Mouse (Mus musculus) stomach, embryonic 16.5 days (tissue): ENCODE results near the gene Gm44502. TPM values are rescaled to one million over a fixed set of nuclear protein-coding genes. Genes with fewer than 3 reads are reported as not detected.
"Not testable (repeated sequence)": the region's sequence is repeated elsewhere in the genome, so short reads cannot be mapped to it uniquely, and the experiment has no call there.

ENCODE experiments used
- ATAC-seq: fragments of 200-750 bp; cut with Nextera tagmentation; 2 replicates; pipeline ENCODE4 v1.8.0; 2017; ENCODE audit warnings: moderate number of reproducible peaks, moderate TSS enrichment; ENCODE audit not compliant: insufficient read depth, low FRiP score
- H3K27ac ChIP-seq: fragments of 300-500 bp; sonication (generic); 2 replicates; pipeline ENCODE4 v1.5.1; 2014; ENCODE audit warnings: low read length
- H3K27me3 ChIP-seq: fragments of 300-500 bp; sonication (generic); 2 replicates; pipeline ENCODE4 v1.6.1; 2014; ENCODE audit warnings: low read length, control low read depth, mixed read lengths; ENCODE audit not compliant: control insufficient read depth, insufficient read depth
- H3K36me3 ChIP-seq: fragments of 300-500 bp; sonication (generic); 2 replicates; pipeline ENCODE4 v1.6.1; 2014; ENCODE audit warnings: low read length; ENCODE audit not compliant: control insufficient read depth, insufficient read depth
- H3K4me1 ChIP-seq: fragments of 300-500 bp; sonication (generic); 2 replicates; pipeline ENCODE4 v1.6.1; 2014; ENCODE audit warnings: low read length, control low read depth, mixed read lengths; ENCODE audit not compliant: control insufficient read depth, insufficient read depth
- H3K4me2 ChIP-seq: fragments of 300-500 bp; sonication (generic); 2 replicates; pipeline ENCODE4 v1.6.1; 2014; ENCODE audit warnings: low read depth, low read length, mixed read lengths
- H3K4me3 ChIP-seq: fragments of 300-500 bp; sonication (generic); replicated peaks from 2 replicates; pipeline ENCODE4 v1.5.1; 2014; ENCODE audit warnings: mild to moderate bottlenecking, low read length
- H3K9ac ChIP-seq: fragments of 300-500 bp; sonication (generic); 2 replicates; pipeline ENCODE4 v1.6.1; 2014; ENCODE audit warnings: low read length
- H3K9me3 ChIP-seq: fragments of 300-500 bp; sonication (generic); replicated peaks from 2 replicates; pipeline ENCODE4 v1.6.1; 2016; ENCODE audit warnings: low read length, control low read depth; ENCODE audit not compliant: control insufficient read depth
- WGBS: fragments of 180-500 bp; shearing (Covaris S2); extraction: QIAGEN DNeasy Blood & Tissue Kit; methylation state at CpG from one replicate; pipeline ENCODE4 v1.1.7; 2014; 5-methylcytosine and 5-hydroxymethylcytosine counted together
- polyA plus RNA-seq: library from polyadenylated mRNA; unstranded; fragments of >200 nt; fragmentation: Nextera tagmentation; extraction: Ambion mirVana; gene quantifications from 2 replicates; pipeline ENCODE4 v1.2.1, GENCODE M21; 2015

Gene Gm44502
- polyA plus RNA-seq, 1 experiment from 2014 or later, result not detected

DNA sequence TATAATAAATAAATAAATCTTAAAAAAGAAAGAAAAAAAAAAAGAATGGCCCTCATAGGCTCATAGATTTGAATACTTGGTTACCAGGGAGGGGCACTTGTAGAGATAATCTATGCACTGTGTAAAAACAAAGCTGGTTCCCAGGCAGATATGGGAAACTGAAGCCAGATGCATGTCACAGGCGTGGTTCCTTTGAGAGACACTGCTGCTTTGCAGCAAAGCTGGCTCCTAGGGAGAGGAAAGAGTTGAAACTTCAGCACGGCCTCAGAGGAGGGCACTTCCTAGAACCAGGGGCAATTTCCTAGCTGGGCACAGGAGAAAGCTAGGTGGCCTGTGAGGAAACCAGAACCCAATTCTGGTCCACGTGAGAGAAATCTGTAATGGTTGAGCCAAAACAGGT lies 4.6 kb upstream of the Gm44502 start:
- ATAC-seq, result no peak
- Histone ChIP-seq H3K4me2 (no peak overlapping the region), H3K4me3 (no peak overlapping the region), H3K9me3 (no peaks in the 10 kb centered on the region), H3K27ac (no peak overlapping the region), H3K36me3 (no peaks in the 10 kb centered on the region), H3K9ac (no peak overlapping the region), H3K4me1 (no peaks in the 10 kb centered on the region), H3K27me3 (no peaks in the 10 kb centered on the region)
- 64% methylated on average over 3 of the region's 3 CpGs for WGBS

DNA sequence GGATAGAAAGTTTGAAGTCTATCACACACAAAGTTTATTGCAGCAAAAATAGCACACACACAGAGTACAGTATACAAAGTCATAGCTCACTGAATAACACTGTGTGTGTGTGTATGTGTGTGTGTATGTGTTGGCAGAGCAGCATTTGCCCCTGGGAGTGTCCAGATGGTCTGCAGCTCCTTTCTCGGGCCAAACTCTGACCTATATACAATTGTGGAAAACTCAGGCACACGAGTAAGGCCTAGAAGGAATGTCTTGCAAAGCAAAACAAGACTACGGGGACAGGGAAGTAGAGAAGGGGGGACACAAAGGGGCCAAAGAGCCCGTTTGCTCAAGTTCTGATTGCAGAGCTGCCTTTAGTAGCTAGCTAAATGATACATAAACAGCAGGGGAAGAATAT lies 3.5 kb upstream of the Gm44502 start:
- WGBS, result 74% methylated on average over 4 of the region's 4 CpGs

DNA sequence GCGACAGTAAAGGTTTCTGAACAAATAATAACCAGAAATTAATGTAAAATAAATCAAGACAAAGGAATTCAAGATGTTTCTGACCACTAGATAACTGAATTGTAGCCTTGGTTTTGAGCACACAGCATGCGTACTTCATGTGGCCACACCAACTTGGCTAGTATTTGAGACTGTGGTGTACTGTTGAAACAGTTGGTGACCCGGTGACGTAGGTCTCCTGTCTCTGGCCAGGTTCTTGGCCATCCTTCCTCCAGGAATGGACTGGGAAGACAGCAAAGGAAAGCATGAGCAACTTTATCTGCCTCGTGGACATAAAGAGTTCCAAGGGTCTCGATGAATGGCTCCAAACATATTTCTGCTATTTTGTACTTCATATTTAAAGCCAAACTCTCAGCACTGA lies 2.3 kb upstream of the Gm44502 start:
- H3K4me2 ChIP-seq, result no peak overlapping the region
- 92% methylated on average over 6 of the region's 6 CpGs for WGBS
- H3K4me1 ChIP-seq, result peaks cover 7% of the 10 kb centered on the region; the same call in 1 of the 2 replicates
- H3K27me3 ChIP-seq, result no peaks in the 10 kb centered on the region
- no peaks in the 10 kb centered on the region for H3K9me3 ChIP-seq
- no peak overlapping the region for H3K27ac ChIP-seq
- no peak overlapping the region for H3K9ac ChIP-seq
- no peaks in the 10 kb centered on the region for H3K36me3 ChIP-seq
- no peak for ATAC-seq
- H3K4me3 ChIP-seq, result no peak overlapping the region

More for the DNA sequence above, 3.5 kb upstream of the Gm44502 start:
- peaks cover 7% of the 10 kb centered on the region; the same call in 1 of the 2 replicates for H3K4me1 ChIP-seq
- no peak overlapping the region for H3K27ac ChIP-seq
- H3K36me3 ChIP-seq, result no peaks in the 10 kb centered on the region
- no peaks in the 10 kb centered on the region for H3K9me3 ChIP-seq
- H3K4me3 ChIP-seq, result no peak overlapping the region
- no peak overlapping the region for H3K9ac ChIP-seq
- no peak for ATAC-seq
- H3K27me3 ChIP-seq, result no peaks in the 10 kb centered on the region
- H3K4me2 ChIP-seq, result no peak overlapping the region

DNA sequence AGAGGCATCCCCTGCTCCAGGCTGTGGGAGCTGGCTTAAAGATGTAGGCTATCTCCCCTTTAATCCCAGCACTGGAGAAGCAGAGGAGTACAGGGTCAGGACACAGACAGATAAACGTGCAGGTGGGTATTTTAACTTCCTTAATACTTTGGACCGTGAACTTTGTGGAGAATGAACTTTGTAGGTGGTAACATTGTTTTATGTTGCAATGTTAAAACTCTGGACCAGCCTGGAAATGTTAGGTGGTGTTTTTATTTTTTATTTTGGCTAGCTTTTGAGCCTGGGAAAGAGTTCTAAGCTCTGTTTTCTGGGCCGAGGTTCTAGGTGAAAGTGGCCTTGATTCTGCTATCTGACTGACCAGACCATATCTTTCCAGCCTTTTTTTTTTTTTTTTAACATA lies 1.8 kb upstream of the Gm44502 start:
- H3K36me3 ChIP-seq, result 0 out of 2 replicates have a peak, but pooled peaks cover 1% of the 10 kb centered on the region
- no peak overlapping the region for H3K9ac ChIP-seq
- H3K4me1 ChIP-seq, result peaks cover 7% of the 10 kb centered on the region; the same call in 1 of the 2 replicates
- H3K4me3 ChIP-seq, result no peak overlapping the region
- H3K27ac ChIP-seq, result no peak overlapping the region
- no peak overlapping the region for H3K4me2 ChIP-seq
- no peaks in the 10 kb centered on the region for H3K9me3 ChIP-seq
- WGBS, result 87% methylated on average over 3 of the region's 3 CpGs
- no peaks in the 10 kb centered on the region for H3K27me3 ChIP-seq
- ATAC-seq, result no peak

DNA sequence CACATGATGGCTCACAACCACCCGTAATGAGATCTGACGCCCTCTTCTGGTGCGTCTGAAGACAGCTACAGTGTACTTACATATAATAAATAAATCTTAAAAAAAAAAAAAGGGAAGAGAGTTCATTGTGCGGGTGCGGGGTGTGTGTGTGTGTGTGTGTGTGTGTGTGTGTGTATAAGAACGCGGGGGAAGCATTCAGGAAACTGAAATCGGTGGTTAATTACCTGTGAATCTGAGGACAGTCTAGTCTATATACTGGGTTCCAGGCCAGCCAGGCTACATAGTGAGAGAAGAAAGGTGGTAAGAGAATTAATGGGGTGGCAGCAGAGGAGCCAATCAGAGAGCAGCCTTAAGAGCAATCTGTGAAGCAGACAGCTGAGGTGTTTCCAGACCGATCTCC lies 1.3 kb upstream of the Gm44502 start:
- not testable (repeated sequence) for H3K9ac ChIP-seq, H3K36me3 ChIP-seq, H3K27ac ChIP-seq, H3K27me3 ChIP-seq, H3K4me2 ChIP-seq, H3K4me1 ChIP-seq, H3K9me3 ChIP-seq, H3K4me3 ChIP-seq, ATAC-seq
- 86% methylated on average over 7 of the region's 9 CpGs for WGBS

DNA sequence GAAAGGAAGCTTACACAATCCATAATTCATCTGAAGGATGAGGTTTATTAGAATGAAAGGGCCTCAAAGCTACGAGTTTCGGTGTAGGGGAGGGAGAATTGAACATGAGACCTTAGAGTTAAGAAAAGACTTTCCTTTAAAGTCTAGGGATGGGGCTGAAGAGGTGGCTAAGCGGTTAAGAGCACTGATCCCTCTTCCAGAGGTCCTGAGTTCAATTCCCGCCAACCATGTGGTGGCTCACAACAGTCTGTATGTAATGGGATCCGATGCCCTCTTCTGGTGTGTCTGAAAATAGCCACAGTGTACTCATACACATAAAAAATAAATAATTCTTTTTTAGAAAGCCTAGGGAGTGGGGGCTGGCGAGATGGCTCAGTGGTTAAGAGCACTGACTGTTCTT lies 845 bp upstream of the Gm44502 start:
- Histone ChIP-seq H3K4me3 (peak overlapping the region; percentile 92), H3K27ac (peak overlapping the region; percentile 97), H3K4me1 (peaks cover 7% of the 10 kb centered on the region; the same call in 1 of the 2 replicates), H3K9me3 (no peaks in the 10 kb centered on the region), H3K4me2 (peak overlapping the region; percentile 70), H3K36me3 (0 out of 2 replicates have a peak, but pooled peaks cover 5% of the 10 kb centered on the region), H3K27me3 (no peaks in the 10 kb centered on the region), H3K9ac (peak overlapping the region; percentile 82)
- 45% methylated on average over 6 of the region's 6 CpGs for WGBS
- no peak for ATAC-seq

DNA sequence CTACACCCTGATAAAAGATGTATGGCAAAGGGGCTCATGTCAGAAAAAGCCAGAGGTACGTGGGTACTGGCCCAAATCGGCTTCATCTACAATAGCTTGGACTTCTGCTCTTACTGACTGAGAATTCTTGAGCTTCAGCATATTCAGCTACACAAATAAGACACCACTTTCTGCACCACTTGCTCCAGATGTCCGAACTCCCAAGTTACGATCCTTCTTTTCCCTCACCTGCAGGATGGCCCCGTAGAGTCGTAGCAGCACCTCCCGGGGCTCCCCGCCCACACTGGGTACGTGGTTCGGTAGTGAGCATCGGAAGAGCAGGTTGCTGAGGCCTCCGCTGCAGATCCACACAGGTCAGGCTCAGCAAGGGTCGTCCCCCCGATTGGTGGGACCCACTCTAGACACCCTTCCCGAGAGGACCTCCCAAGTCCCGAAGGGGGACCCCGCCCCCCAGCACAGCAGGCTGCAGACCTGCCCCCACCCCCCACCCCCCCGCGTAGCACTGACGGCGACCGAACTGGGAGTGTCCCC lies 610 bp downstream of the Gm44502 start:
- Histone ChIP-seq H3K27me3 (no peaks in the 10 kb centered on the region), H3K4me2 (peak overlapping the region; percentile 70), H3K9me3 (no peaks in the 10 kb centered on the region), H3K4me3 (peak overlapping the region; percentile 92), H3K9ac (peak overlapping the region; percentile 82), H3K4me1 (peaks cover 7% of the 10 kb centered on the region; the same call in 1 of the 2 replicates), H3K36me3 (0 out of 2 replicates have a peak, but pooled peaks cover 5% of the 10 kb centered on the region), H3K27ac (no peak overlapping the region)
- ATAC-seq, result peak; percentile 38
- 4% methylated on average over 21 of the region's 22 CpGs for WGBS

DNA sequence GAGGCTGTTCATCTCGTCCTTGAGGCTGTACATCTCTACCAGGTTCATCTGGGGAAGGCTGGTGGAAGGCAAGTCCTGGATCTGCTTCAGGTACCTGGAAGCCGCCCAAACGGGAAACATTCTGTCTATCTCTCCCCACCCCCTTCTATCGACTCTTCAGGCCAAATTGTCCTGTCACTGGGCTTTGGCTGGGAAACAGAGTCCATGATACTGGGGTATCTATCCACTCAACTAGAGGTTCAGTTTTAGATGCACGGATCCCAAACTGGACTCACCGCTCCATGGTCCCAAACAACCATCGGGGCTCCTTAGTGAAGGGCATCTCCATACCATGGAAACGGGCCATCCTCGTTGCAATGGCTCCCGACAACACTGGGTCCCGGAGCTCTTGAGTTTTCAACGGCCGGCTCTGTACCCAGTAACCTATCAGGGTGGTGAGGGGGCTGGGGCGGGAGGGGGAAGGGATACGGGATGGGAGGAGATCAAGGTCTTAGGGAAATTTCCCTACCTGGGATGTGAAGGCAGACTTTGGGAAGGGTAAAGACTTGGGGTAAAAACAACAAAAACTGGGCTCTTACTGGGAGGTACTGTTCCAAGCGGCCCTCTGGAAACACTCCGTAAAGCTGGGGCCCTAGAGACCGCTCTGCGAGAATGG lies 1.2 kb downstream of the Gm44502 start:
- Histone ChIP-seq H3K4me3 (peak overlapping the region; percentile 92), H3K9ac (peak overlapping the region; percentile 82), H3K9me3 (no peaks in the 10 kb centered on the region), H3K36me3 (0 out of 2 replicates have a peak, but pooled peaks cover 5% of the 10 kb centered on the region), H3K27me3 (no peaks in the 10 kb centered on the region), H3K4me2 (peak overlapping the region; percentile 70), H3K27ac (no peak overlapping the region), H3K4me1 (peaks cover 7% of the 10 kb centered on the region; the same call in 1 of the 2 replicates)
- WGBS, result 81% methylated on average over 19 of the region's 19 CpGs
- ATAC-seq, result no peak

DNA sequence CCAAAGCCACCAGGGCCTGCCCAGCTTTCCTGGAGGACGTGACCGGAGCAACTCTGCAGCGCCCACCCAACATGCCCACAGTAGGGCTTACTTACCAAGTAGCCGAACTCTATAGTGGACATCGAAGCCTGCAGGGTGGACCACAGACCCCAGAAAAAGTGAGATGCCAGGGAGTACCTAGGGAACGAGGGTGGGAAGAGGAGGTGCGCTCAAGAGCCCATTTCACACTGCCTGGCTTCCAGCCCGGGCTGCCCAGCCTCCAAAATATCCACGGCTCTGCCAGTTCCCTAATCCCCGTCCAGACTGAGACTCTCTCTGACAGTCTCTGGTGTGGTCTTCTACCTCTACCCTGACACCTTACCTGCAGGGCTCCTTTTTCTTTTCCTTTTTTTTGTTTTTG lies 2.8 kb downstream of the Gm44502 start:
- ATAC-seq, result no peak
- H3K4me3 ChIP-seq, result no peak overlapping the region
- 94% methylated on average over 10 of the region's 10 CpGs for WGBS

More for the DNA sequence above, 2.8 kb downstream of the Gm44502 start:
- Histone ChIP-seq H3K27ac (no peak overlapping the region), H3K4me1 (peaks cover 7% of the 10 kb centered on the region; the same call in 1 of the 2 replicates), H3K36me3 (0 out of 2 replicates have a peak, but pooled peaks cover 5% of the 10 kb centered on the region), H3K4me2 (no peak overlapping the region), H3K27me3 (no peaks in the 10 kb centered on the region), H3K9me3 (no peaks in the 10 kb centered on the region), H3K9ac (no peak overlapping the region)
